27 mouse cellular contexts compared by ENCODE assay signal in genomic region chr11:35608794-35609193, GRCm38 (mm10).
DNase-seq lines count a peak whose midpoint lies in the region; ATAC-seq and TF ChIP-seq lines count a peak whose summit lies in the region.
"Had no signal": no experiment of that assay in that cellular context is flagged by ENCODE, and none has a peak within 500 bp of the region (broad histone marks: within the 10 kb centered on the region; RNA-seq: fewer than 3 reads in every experiment).

No protein-coding gene starts in this region.

- no peak for TF ChIP-seq CTCF in hindbrain, postnatal 0 days (IDR thresholded peaks at IDR 0.05; ENCODE audit: low read depth)

- peaks cover 44% of the 10 kb centered on the region for H3K4me1 ChIP-seq in hindbrain, embryonic 10.5 days (replicated peaks)
- no peaks in the 10 kb centered on the region for H3K4me1 ChIP-seq in hindbrain, postnatal 0 days (ENCODE audit: insufficient read depth, low read length)
- H3K4me1 ChIP-seq in midbrain, embryonic 13.5 days (replicated peaks): peaks cover 38% of the 10 kb centered on the region
- peaks cover 22% of the 10 kb centered on the region for H3K4me1 ChIP-seq in midbrain, embryonic 15.5 days
- peaks cover 10% of the 10 kb centered on the region; the same call in 1 of the 2 replicates for H3K4me1 ChIP-seq in hindbrain, embryonic 14.5 days (replicated peaks; ENCODE audit: control insufficient read depth, insufficient read depth, low read length)
- H3K4me1 ChIP-seq: heart, embryonic 13.5 days; liver, embryonic 13.5 days had no signal

- H3K9me3 ChIP-seq in hindbrain, embryonic 10.5 days: no peaks in the 10 kb centered on the region; the same call in 1 of the 2 replicates
- H3K9me3 ChIP-seq in hindbrain, postnatal 0 days (ENCODE audit: low read length): no peaks in the 10 kb centered on the region
- no peaks in the 10 kb centered on the region for H3K9me3 ChIP-seq in midbrain, embryonic 13.5 days
- H3K9me3 ChIP-seq in midbrain, embryonic 15.5 days: no peaks in the 10 kb centered on the region
- H3K9me3 ChIP-seq in hindbrain, embryonic 14.5 days (ENCODE audit: control insufficient read depth, low read length): no peaks in the 10 kb centered on the region
- H3K9me3 ChIP-seq: embryonic facial prominence, embryonic 13.5 days; forebrain, embryonic 10.5 days; hindbrain, embryonic 15.5 days; intestine, embryonic 15.5 days; liver, embryonic 13.5 days had no signal

- H3K4me2 ChIP-seq in hindbrain, postnatal 0 days (ENCODE audit: low read depth, low read length): no peak overlapping the region
- no peak overlapping the region for H3K4me2 ChIP-seq in midbrain, embryonic 13.5 days (replicated peaks)
- no peak overlapping the region for H3K4me2 ChIP-seq in midbrain, embryonic 15.5 days
- H3K4me2 ChIP-seq in hindbrain, embryonic 14.5 days (replicated peaks): no peak overlapping the region
- H3K4me2 ChIP-seq: embryonic facial prominence, embryonic 13.5 days; heart, embryonic 13.5 days; hindbrain, embryonic 15.5 days; intestine, embryonic 15.5 days; liver, embryonic 13.5 days had no signal

- DNase-seq in hindbrain, embryonic 10.5 days (ENCODE audit: low spot score): no peak
- DNase-seq in hindbrain, postnatal 0 days (ENCODE audit: low spot score): no peak
- DNase-seq in hindbrain, embryonic 14.5 days (ENCODE audit: low spot score): no peak
- DNase-seq in gastrocnemius, postnatal 36 days: no peak
- no peak for DNase-seq in thymus, adult 18-20 months
- DNase-seq: adrenal gland, postnatal 14 days; cerebellum, adult 11-12 months; cerebellum, adult 9-11 months; forebrain, postnatal 0 days; heart, postnatal 10 days; kidney, adult 2 months; kidney, postnatal 36 days; layer of hippocampus, postnatal 36 days; left cerebral cortex, postnatal 4 days; liver, embryonic 13.5 days; lung, adult 18-20 months; lung, postnatal 10 days; spleen, adult 18-20 months; thymus, postnatal 25 days had no signal

- no peak overlapping the region for H3K4me3 ChIP-seq in hindbrain, embryonic 10.5 days
- no peak overlapping the region for H3K4me3 ChIP-seq in hindbrain, postnatal 0 days (ENCODE audit: low read length)
- no peak overlapping the region for H3K4me3 ChIP-seq in midbrain, embryonic 13.5 days (replicated peaks)
- H3K4me3 ChIP-seq in midbrain, embryonic 15.5 days: no peak overlapping the region
- H3K4me3 ChIP-seq in hindbrain, embryonic 14.5 days (replicated peaks; ENCODE audit: low read length): no peak overlapping the region
- H3K4me3 ChIP-seq: embryonic facial prominence, embryonic 13.5 days; forebrain, embryonic 10.5 days; heart, embryonic 13.5 days; hindbrain, embryonic 15.5 days; intestine, embryonic 15.5 days; liver, embryonic 13.5 days had no signal

- H3K36me3 ChIP-seq in hindbrain, embryonic 10.5 days: peaks cover 62% of the 10 kb centered on the region
- no peaks in the 10 kb centered on the region for H3K36me3 ChIP-seq in hindbrain, postnatal 0 days (ENCODE audit: insufficient read depth, low read length)
- no peaks in the 10 kb centered on the region for H3K36me3 ChIP-seq in midbrain, embryonic 13.5 days
- H3K36me3 ChIP-seq in midbrain, embryonic 15.5 days (replicated peaks): no peaks in the 10 kb centered on the region
- no peaks in the 10 kb centered on the region for H3K36me3 ChIP-seq in hindbrain, embryonic 14.5 days (replicated peaks; ENCODE audit: control insufficient read depth, insufficient read depth)
- H3K36me3 ChIP-seq: forebrain, embryonic 10.5 days; hindbrain, embryonic 15.5 days; intestine, embryonic 15.5 days; liver, embryonic 13.5 days had no signal

- intact Hi-C loops in gastrocnemius, postnatal 36 days (cut with DNase I): no loop called here

- no peak for ATAC-seq in hindbrain, postnatal 0 days
- ATAC-seq in midbrain, embryonic 13.5 days: 0 out of 2 replicates have a peak, but pooled peaks have one; percentile 24
- ATAC-seq in midbrain, embryonic 15.5 days (replicated peaks): no peak
- ATAC-seq in hindbrain, embryonic 14.5 days (ENCODE audit: low FRiP score): no peak
- ATAC-seq: forebrain, postnatal 0 days; intestine, embryonic 15.5 days had no signal

- 72% methylated on average over 5 of the region's 5 CpGs for WGBS in hindbrain, embryonic 10.5 days
- 45% methylated on average over 5 of the region's 5 CpGs for whole genome bisulfite sequencing in hindbrain, postnatal 0 days
- WGBS in midbrain, embryonic 13.5 days: 53% methylated on average over 5 of the region's 5 CpGs
- 52% methylated on average over 5 of the region's 5 CpGs for WGBS in midbrain, embryonic 15.5 days
- whole genome bisulfite sequencing in hindbrain, embryonic 14.5 days: 51% methylated on average over 5 of the region's 5 CpGs

- peak overlapping the region; percentile 60 for H3K27ac ChIP-seq in hindbrain, embryonic 10.5 days
- H3K27ac ChIP-seq in hindbrain, postnatal 0 days: no peak overlapping the region
- no peak overlapping the region; the same call in 1 of the 2 replicates for H3K27ac ChIP-seq in midbrain, embryonic 13.5 days
- no peak overlapping the region for H3K27ac ChIP-seq in midbrain, embryonic 15.5 days
- 0 out of 2 replicates have a peak overlapping the region, but pooled peaks have one; percentile 16 for H3K27ac ChIP-seq in hindbrain, embryonic 14.5 days
- H3K27ac ChIP-seq: embryonic facial prominence, embryonic 13.5 days; forebrain, embryonic 10.5 days; heart, embryonic 13.5 days; hindbrain, embryonic 15.5 days; intestine, embryonic 15.5 days; liver, embryonic 13.5 days; macrophage had no signal

- H3K27me3 ChIP-seq in hindbrain, embryonic 10.5 days (ENCODE audit: insufficient read depth, poor library complexity, severe bottlenecking): peaks cover 15% of the 10 kb centered on the region
- no peaks in the 10 kb centered on the region for H3K27me3 ChIP-seq in hindbrain, postnatal 0 days (ENCODE audit: insufficient read depth, low read length)
- peaks cover 32% of the 10 kb centered on the region for H3K27me3 ChIP-seq in midbrain, embryonic 13.5 days
- no peaks in the 10 kb centered on the region; the same call in 1 of the 2 replicates for H3K27me3 ChIP-seq in midbrain, embryonic 15.5 days (replicated peaks)
- no peaks in the 10 kb centered on the region for H3K27me3 ChIP-seq in hindbrain, embryonic 14.5 days (ENCODE audit: control insufficient read depth, insufficient read depth, low read length)
- H3K27me3 ChIP-seq: heart, embryonic 13.5 days; hindbrain, embryonic 15.5 days; intestine, embryonic 15.5 days; liver, embryonic 13.5 days had no signal

- H3K9ac ChIP-seq in hindbrain, postnatal 0 days (replicated peaks; ENCODE audit: low read length): no peak overlapping the region
- no peak overlapping the region for H3K9ac ChIP-seq in midbrain, embryonic 13.5 days (replicated peaks)
- no peak overlapping the region for H3K9ac ChIP-seq in midbrain, embryonic 15.5 days
- H3K9ac ChIP-seq in hindbrain, embryonic 14.5 days: no peak overlapping the region
- H3K9ac ChIP-seq: embryonic facial prominence, embryonic 13.5 days; forebrain, postnatal 0 days; heart, embryonic 13.5 days; hindbrain, embryonic 15.5 days; intestine, embryonic 15.5 days; liver, embryonic 13.5 days had no signal

Comparison
In these comparisons a context has a peak if more than half of its experiments do, and no peak if none do; other contexts are left out.
1. H3K27ac ChIP-seq: peak in hindbrain, embryonic 10.5 days (single experiment) and hindbrain, embryonic 14.5 days (single experiment); none in hindbrain, postnatal 0 days (single experiment), midbrain, embryonic 13.5 days (single experiment) and midbrain, embryonic 15.5 days (single experiment).